Mouse (Mus musculus) erythroblast, embryonic 14.5 days (primary cell): ENCODE measurements at regions not wholly inside any gene's neighbourhood (a gene's known extent, or its start where the extent isn't known, plus 50 kb on each side); places are given as distances from the start of the nearest gene placed in this dataset.

Source experiments
- H3K27me3 ChIP-seq: 2 replicates; pipeline ENCODE4 v1.6.1; 2012; ENCODE audit warnings: inconsistent platforms; ENCODE audit not compliant: control insufficient read depth
- H3K36me3 ChIP-seq: 2 replicates; pipeline ENCODE4 v1.6.1; 2012; ENCODE audit warnings: mild to moderate bottlenecking, inconsistent platforms; ENCODE audit not compliant: control insufficient read depth
- H3K4me1 ChIP-seq: 2 replicates; pipeline ENCODE4 v1.6.1; 2012; ENCODE audit warnings: inconsistent platforms; ENCODE audit not compliant: control insufficient read depth
- H3K4me3 ChIP-seq: replicated peaks from 2 replicates; pipeline ENCODE3; 2012; ENCODE audit warnings: moderate library complexity, mild to moderate bottlenecking, inconsistent platforms
- H3K9me3 ChIP-seq: 2 replicates; pipeline ENCODE4 v1.6.1; 2012; ENCODE audit warnings: low read length, inconsistent platforms, mixed read lengths; ENCODE audit not compliant: control insufficient read depth
- GATA1 ChIP-seq: IDR thresholded peaks from 2 replicates; pipeline ENCODE4 v1.6.1; 2012; ENCODE audit warnings: low read length, inconsistent platforms, mixed read lengths
- TAL1 ChIP-seq: IDR thresholded peaks from 3 replicates; pipeline ENCODE4 v1.6.1; 2012; ENCODE audit warnings: low read length, inconsistent platforms, mixed read lengths

DNA sequence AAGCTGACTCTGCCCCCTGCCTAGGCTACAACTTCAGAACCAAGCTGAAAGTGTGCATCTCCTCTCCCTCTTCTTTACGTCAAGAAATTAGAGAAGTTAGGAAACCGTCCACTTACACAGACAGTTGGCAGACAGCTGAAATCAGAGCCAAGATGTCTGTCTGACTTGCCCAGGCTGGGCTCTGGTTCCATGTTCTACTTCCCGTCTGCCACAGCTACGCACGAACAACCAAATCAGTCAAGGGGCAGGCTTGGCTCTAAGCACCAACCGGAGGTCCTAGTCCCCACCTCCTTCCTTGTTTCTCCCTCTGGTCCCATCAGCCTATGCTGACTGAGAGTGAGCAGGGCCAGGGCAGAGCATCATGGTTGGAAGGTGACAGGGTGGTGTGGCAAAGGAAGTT is 157.5 kb upstream of the Klf14 start:
- no peak for TF ChIP-seq GATA1
- TF ChIP-seq TAL1 = no peak
- no peaks in the 10 kb centered on the region for H3K9me3 ChIP-seq
- peaks cover 57% of the 10 kb centered on the region for H3K4me1 ChIP-seq
- H3K27me3 ChIP-seq = no peaks in the 10 kb centered on the region
- peaks cover 14% of the 10 kb centered on the region for H3K36me3 ChIP-seq
- H3K4me3 ChIP-seq = no peak overlapping the region

GRCm38 (mm10) chr6:31117666-31118065 is 158.8 kb upstream of the Klf14 start:
- Histone ChIP-seq H3K9me3 (no peaks in the 10 kb centered on the region), H3K36me3 (peaks cover 14% of the 10 kb centered on the region), H3K27me3 (no peaks in the 10 kb centered on the region), H3K4me3 (no peak overlapping the region), H3K4me1 (peaks cover 47% of the 10 kb centered on the region)
- TF ChIP-seq TAL1 (no peak), GATA1 (no peak)

- H3K4me1 ChIP-seq = peaks cover 41% of the 10 kb centered on the region
- H3K9me3 ChIP-seq = no peaks in the 10 kb centered on the region
- H3K36me3 ChIP-seq = peaks cover 14% of the 10 kb centered on the region
- no peaks in the 10 kb centered on the region for H3K27me3 ChIP-seq
- TF ChIP-seq TAL1 (no peak), GATA1 (no peak)
- H3K4me3 ChIP-seq = no peak overlapping the region
Observed at GRCm38 (mm10) chr6:31121008-31121407, 162.1 kb upstream of the Klf14 start.

- Histone ChIP-seq H3K36me3 (peaks cover 11% of the 10 kb centered on the region), H3K4me3 (no peak overlapping the region), H3K9me3 (no peaks in the 10 kb centered on the region), H3K27me3 (no peaks in the 10 kb centered on the region), H3K4me1 (peaks cover 38% of the 10 kb centered on the region)
- no peak for TF ChIP-seq TAL1
- no peak for TF ChIP-seq GATA1
Observed at GRCm38 (mm10) chr6:31122895-31123294, 164.0 kb upstream of the Klf14 start.

DNA sequence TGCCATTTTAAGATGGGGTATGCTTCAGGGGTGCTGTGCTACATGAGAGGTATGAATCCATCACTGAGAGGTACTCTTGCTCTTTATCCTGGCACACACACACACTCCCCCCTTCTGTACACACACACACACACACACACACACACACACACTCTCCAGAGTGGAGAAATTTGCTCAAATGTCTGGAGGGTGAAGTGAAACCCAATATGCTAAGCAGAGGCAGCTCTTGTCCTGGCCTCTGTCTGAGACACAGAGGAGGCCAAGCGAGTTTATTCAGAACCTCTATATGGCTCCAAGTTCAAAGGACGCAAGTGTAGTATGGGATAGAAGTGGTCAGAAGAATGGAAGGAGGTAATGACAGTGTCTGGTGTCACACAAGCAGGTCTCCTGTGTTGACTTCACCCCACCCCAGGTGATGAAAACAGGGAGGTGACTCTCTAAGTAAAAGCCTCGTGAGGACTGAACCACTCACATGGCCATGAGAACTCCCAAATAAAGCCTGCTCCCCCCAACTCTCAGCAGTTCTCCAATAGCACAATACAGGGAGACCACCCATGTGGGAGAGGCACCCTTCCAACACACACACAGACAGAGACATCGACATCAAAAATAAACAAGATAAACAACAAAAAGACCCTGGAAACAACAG is 164.6 kb upstream of the Klf14 start:
- peaks cover 11% of the 10 kb centered on the region for H3K36me3 ChIP-seq
- no peaks in the 10 kb centered on the region for H3K9me3 ChIP-seq
- H3K4me3 ChIP-seq = no peak overlapping the region
- H3K4me1 ChIP-seq = peaks cover 38% of the 10 kb centered on the region
- TF ChIP-seq GATA1 (no peak), TAL1 (no peak)
- no peaks in the 10 kb centered on the region for H3K27me3 ChIP-seq

DNA sequence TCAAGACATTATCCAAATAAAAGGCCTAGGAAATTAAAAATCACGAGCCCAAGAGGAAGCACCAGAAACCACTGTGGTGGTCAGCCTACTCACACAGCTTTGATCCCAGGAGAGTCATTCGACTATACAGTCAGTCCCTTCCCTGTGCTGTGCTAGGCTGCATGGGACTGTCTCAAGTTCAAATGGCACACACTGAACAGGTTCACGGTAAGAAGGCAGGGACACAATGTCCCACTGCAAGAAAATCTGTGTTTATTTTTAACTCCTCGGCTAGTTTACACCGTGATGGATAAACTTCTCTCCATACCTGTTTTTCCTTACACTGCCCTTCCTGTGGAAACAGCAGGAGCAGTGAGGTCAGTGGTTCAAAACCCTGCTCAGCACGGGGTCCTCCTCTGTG is 165.2 kb upstream of the Klf14 start:
- peaks cover 38% of the 10 kb centered on the region for H3K4me1 ChIP-seq
- no peaks in the 10 kb centered on the region for H3K27me3 ChIP-seq
- no peaks in the 10 kb centered on the region for H3K9me3 ChIP-seq
- H3K36me3 ChIP-seq = peaks cover 11% of the 10 kb centered on the region
- H3K4me3 ChIP-seq = no peak overlapping the region
- no peak for TF ChIP-seq GATA1
- no peak for TF ChIP-seq TAL1

GRCm38 (mm10) chr6:31124872-31125271 is 166.0 kb upstream of the Klf14 start:
- peaks cover 38% of the 10 kb centered on the region for H3K4me1 ChIP-seq
- peaks cover 7% of the 10 kb centered on the region for H3K36me3 ChIP-seq
- no peaks in the 10 kb centered on the region for H3K9me3 ChIP-seq
- H3K4me3 ChIP-seq = peak overlapping the region; percentile 71
- no peaks in the 10 kb centered on the region for H3K27me3 ChIP-seq
- TF ChIP-seq GATA1 (no peak), TAL1 (no peak)

DNA sequence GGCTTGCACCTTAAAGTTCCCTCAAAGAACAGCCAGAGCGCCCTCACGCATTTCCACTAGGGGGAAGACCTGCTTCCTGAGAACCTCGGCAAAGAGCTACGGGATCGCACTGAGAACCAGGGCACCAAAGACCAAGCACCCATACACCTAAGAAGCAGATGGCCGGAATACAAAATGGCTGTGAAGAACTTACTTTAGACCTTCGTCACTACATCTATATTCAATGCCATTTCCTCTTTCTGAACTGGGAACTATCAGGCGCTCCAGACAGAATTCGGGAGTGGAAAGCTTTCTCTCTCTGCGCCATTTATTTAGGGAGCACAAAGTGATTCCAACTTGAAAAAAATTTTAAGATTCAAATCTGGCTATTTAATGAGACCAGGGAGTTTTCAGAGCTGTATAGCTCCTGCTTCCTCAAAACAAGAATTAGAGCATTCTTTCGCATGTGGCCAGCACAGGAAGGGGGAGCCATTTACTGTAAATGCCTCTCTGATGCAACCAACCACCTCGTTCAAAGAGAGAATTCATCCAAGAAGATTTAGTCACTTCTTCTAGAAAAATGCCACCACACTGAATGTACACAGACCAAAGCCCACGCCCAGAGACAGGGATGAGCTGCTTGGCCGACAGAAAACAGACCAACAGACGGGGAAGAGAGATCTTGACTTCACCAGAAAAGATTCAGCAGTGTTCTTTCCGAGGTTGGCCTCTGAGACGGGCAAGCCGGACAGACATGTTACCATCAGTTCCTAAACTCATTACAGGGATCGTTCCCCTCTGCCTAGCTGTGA is 166.6 kb upstream of the Klf14 start:
- TF ChIP-seq GATA1 = no peak
- TF ChIP-seq TAL1 = no peak
- Histone ChIP-seq H3K4me1 (peaks cover 38% of the 10 kb centered on the region), H3K9me3 (no peaks in the 10 kb centered on the region), H3K27me3 (no peaks in the 10 kb centered on the region), H3K4me3 (peak overlapping the region; percentile 71), H3K36me3 (peaks cover 1% of the 10 kb centered on the region; the same call in 1 of the 2 replicates)

DNA sequence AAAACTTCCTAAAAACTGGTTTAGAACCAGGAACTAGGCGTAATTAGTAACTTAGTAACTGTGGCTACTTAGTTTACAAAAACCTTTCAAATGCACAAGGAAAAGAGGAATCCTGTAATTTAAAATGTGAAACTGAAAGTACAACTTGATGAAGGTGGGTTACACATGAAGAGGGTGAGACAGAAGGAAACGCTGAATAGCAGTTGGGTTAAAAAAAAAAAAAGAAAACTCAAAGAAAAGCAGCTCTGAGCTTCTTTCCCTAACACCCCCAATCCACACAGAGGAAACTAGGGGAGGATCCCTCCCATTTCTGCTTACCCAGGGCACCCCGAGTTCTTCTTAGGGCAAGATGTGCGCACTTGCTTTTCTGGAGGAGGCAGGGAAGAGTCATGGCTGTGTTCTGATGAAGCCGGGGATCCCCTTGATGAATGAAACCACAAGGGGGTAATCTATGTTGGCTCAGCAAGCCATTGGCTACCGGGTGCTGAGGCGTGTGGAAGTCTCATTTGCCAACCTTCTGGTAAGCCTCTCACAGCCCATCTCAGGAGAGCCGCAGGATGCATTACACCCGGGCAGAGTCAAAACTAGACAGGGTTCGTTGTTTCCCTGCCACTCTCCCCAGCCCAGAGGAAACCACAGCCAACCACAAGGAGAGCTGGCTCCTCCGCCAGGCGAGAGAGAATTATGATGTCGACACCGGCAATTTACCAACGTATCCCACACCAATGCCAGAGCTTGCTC is 167.4 kb upstream of the Klf14 start:
- Histone ChIP-seq H3K4me3 (peak overlapping the region; percentile 71), H3K9me3 (no peaks in the 10 kb centered on the region), H3K4me1 (peaks cover 38% of the 10 kb centered on the region), H3K27me3 (no peaks in the 10 kb centered on the region), H3K36me3 (no peaks in the 10 kb centered on the region)
- TF ChIP-seq GATA1 = no peak
- no peak for TF ChIP-seq TAL1
